Mouse (Mus musculus) retina, postnatal 7 days (tissue): ENCODE measurements around the gene Fkbp5.
"Not testable (repeated sequence)": the region's sequence is repeated elsewhere in the genome, so short reads cannot be mapped to it uniquely, and the experiment has no call there.

Experiments
- DNase-seq: peaks from one replicate; pipeline ENCODE4 v3.0.0-alpha.2; 2012; ENCODE audit warnings: low read depth, low spot score

Gene Fkbp5

GRCm38 (mm10) chr17:28419636-28420035 lies 97.7 kb downstream of the Fkbp5 start:
- no peak for DNase-seq

DNA sequence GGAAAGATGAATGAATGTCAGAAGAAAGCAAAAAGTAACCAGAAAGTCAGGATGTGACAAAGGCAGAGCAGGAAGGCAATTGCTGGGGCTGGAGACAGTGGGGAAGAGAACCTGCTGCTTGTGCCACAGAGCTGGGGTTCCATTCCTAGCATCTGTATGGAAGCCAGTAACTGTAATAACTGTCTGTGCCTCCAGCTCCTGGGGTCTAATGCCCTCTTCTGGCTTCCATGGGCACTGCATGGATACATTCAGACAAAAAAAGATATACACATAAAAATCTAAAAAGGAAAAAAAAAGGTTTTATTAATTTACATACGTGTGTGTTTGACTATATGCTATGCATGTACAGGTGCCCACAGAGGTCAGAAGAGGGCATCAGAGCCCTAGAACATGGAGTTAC lies 98.4 kb downstream of the Fkbp5 start:
- DNase-seq = no peak

DNA sequence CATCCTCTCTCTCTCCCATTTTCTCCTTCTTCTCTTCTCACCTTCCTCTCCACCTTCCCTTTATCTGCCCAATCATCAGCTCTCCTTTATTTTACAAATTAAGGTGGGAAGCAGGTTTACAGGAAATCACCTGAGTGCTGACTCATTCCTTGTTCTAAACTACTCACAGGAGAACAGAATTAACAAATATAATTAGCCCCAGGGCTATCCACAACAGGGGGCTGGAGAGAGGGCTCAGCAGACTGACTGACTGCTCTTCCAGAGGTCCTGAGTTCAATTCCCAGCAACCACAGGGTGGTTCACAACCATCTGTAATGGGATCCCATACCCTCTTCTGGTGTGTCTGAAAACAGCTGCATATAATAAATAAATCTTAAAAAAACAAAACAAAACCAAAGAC lies 98.8 kb downstream of the Fkbp5 start:
- DNase-seq = not testable (repeated sequence)

GRCm38 (mm10) chr17:28417771-28418170 lies 99.6 kb downstream of the Fkbp5 start:
- no peak for DNase-seq

DNA sequence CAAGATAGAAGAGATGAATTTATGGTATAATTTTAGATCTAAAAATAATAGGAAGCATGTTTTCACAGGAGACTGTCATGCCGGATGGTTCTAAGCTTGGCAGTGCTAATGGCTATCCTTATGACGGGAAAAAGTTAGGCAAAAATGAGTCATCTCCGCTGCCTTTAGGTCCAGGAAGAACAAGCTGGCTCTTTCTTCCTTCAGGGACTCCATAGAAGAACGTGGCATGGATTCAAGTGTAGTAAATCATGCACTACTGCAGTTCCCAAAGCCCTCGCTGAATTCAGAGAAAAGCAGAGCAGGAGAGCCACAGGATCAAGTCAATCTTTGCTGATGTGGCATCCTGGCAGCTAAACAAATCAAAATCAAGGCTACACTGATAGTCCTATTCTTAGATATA lies 102.1 kb downstream of the Fkbp5 start:
- DNase-seq = no peak

GRCm38 (mm10) chr17:28411381-28411960 lies 105.9 kb downstream of the Fkbp5 start:
- no peak for DNase-seq

GRCm38 (mm10) chr17:28410731-28411130 lies 106.6 kb downstream of the Fkbp5 start:
- no peak for DNase-seq

DNA sequence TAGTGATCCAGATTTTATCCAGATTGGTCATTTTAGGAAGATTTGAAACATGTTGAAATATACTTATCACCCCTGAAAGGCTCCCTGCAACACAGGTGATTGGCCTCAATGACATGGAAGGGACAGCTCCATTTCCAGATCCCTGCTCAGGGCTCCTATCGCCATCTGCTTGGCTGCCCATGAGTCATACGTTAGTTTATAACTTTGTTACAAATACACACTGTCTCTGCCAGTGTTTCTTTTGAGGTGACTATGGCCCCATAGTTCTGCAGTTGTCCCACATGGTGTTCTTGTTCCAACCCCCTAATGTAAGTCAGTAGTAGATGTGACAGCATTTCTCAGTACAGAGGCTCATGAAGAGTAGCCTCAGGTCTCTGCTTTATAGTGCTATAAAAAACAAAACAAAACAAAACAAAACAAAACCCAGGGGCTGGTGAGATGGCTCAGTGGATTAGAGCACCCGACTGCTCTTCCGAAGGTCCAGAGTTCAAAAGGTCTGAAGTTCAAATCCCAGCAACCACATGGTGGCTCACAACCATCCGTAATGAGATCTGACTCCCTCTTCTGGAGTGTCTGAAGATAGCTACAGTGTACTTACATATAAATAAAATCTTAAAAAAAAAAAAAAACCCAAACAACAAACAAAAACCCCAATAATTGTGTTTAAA lies 108.9 kb downstream of the Fkbp5 start:
- no peak for DNase-seq

DNA sequence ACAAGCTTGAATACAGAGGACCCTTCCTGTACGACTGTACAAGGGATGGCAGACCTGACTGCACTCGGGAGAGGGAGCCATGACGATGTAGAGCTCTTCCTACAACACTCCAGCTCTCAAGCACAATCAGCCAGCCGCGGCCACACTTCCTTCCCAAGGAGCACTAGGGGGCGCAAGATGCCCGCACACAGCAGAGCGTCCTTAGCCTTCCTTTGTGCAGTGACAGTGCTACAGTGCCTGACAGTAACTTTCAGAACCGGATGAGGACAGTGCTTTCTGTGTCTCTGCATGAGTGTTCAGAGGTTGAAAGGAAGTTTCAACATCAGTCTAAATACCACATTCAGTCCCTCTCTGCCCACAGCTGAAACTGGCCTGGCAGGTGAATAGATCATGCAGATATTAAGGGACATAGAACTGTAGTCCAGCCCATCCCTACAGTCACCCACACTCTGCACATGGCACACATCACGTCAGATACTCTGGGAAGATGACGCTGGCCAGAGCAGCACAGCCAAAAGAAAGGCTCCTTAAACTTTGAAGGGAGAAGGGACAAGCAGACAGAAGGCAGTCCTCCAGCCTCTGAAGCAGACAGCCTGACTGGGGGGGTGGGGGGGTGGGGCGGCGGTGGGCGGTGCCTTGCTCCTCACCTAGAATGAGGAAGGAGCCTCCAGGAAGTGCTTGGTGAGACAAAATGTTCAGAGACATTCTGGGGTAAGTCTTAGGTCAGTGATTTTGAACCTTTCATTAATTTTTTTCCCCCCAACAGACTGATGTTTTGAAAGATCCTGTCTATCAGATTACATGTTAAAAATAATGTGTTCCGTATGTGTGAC lies 109.7 kb downstream of the Fkbp5 start:
- peak; percentile 70 for DNase-seq

DNA sequence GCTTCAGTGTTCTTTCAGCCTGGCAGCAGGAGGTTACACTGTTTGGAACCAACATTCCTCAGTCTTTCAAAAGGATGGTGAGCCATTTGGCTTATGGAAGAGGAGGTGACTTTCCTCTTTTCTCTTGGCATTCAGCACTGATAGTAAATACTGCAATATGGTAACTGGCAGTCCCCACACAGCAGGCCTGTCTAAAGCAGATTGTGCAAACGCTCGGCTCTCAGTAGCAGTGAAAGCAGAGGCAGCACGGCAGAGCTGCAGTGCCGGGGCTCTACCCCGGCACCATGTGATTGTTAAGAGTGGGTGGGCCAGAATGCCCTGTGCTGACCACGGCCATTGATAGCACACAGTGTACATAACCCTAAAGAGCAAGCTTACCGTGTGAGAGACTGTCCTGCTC lies 110.9 kb downstream of the Fkbp5 start:
- no peak for DNase-seq

GRCm38 (mm10) chr17:28404745-28405144 lies 112.6 kb downstream of the Fkbp5 start:
- not testable (repeated sequence) for DNase-seq

DNA sequence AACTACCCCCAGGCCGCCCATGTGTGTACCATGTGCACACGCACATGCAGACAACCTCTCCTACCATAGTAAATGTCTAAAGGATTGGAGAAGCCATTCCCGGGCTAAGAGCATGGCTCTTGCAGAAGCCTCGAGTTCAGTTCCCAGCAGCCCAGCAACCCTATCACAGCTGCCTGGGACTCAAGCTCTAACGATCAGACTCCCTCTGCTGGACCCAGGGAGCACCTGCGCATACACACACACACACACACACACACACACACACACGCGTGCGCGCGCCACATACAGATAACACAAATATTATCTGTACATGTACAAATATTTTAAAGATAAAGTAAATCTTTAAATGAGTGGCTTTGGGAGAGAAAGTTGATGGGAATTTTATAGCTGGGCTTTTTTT lies 113.0 kb downstream of the Fkbp5 start:
- DNase-seq = no peak

- no peak for DNase-seq
These were observed 122.3 kb downstream of the Fkbp5 start for GRCm38 (mm10) chr17:28394994-28395393.

- DNase-seq = no peak
These were observed 123.1 kb downstream of the Fkbp5 start for GRCm38 (mm10) chr17:28394051-28394765.

GRCm38 (mm10) chr17:28391568-28392432 lies 125.5 kb downstream of the Fkbp5 start:
- DNase-seq = no peak

GRCm38 (mm10) chr17:28388534-28388933 lies 128.8 kb downstream of the Fkbp5 start:
- DNase-seq = no peak

GRCm38 (mm10) chr17:28386150-28386905 lies 131.0 kb downstream of the Fkbp5 start:
- peak; percentile 79 for DNase-seq

DNA sequence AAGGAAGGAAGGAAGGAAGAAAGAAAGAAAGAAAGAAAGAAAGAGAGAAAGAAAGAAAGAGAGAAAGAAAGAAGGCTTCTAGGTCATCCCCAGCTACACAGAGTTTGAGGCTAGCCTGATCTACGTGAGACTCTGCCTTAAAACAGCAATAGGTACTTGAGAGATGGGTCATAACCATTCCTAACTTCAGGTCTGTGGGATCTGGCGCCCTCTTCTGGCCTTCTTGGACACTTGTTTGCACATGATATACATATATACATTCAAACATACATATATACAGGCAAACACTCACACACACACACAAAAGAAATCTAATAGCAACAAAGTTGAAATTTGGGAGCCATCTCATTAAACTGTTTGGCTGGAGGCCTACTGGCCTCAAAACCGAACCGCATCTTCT lies 133.0 kb downstream of the Fkbp5 start:
- DNase-seq = no peak

GRCm38 (mm10) chr17:28380255-28380654 lies 137.1 kb downstream of the Fkbp5 start:
- DNase-seq = peak; percentile 88

DNA sequence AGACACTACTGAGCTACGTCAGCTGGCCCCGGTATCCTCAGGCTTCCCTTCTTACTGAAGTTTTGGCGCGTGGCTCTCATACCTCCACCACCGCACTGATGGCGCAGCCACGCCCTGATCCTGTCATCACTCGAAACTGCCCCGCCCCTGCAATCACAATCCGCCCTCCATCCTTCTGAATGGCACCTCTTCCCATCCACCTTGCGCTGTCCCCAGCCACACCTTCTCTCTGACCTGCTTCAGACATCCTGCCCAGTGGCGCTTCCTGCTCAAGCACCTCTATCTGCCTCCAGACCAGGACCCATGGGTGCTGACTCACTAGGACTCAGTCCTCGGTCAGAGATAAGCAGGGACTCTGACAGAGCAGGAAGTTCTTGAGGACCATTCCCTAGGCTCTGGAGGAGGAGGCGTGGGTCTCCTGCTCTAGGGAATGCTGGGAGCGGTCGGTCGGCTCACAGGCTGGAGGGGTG lies 141.7 kb downstream of the Fkbp5 start:
- DNase-seq = no peak
